Mouse (Mus musculus): Measurements from ENCODE around the gene Mapkapk2.
"Not testable (repeated sequence)": the region's sequence is repeated elsewhere in the genome, so short reads cannot be mapped to it uniquely, and the experiment has no call there.

Mapkapk2 gene

GRCm38 (mm10) chr1:131097700-131098094 lies at the start of gene Mapkapk2:
Gene Mapkapk2 (minus strand): TSS chr1:131097826.
- peak; percentile 91 for DNase-seq

- no peak for DNase-seq
These were observed 48.6 kb upstream of the Mapkapk2 start for GRCm38 (mm10) chr1:131146181-131146614.

- DNase-seq, result not testable (repeated sequence)
These were observed 47.6 kb upstream of the Mapkapk2 start for GRCm38 (mm10) chr1:131145222-131145621.

- no peak for DNase-seq
These were observed 44.8 kb upstream of the Mapkapk2 start for GRCm38 (mm10) chr1:131142472-131142871.

DNA sequence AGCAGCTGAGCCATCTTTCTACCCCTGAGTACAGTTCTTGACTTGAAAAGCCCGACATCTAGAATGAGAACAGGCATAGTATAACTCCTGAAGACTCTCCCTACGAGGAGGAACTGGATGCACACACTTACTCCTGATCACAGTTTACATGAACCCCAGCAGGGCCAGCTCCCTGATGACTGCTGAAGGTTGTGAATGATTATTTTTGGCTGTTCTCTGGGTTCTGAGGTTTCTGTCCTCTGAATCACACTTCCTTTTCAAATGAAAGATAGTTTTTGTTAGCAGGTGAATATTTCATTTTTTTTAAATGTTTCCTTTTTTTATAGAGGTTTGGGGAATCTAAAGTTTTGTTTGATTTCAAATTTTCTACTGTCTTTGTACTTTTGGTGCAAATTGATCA lies 43.8 kb upstream of the Mapkapk2 start:
- no peak for DNase-seq

DNA sequence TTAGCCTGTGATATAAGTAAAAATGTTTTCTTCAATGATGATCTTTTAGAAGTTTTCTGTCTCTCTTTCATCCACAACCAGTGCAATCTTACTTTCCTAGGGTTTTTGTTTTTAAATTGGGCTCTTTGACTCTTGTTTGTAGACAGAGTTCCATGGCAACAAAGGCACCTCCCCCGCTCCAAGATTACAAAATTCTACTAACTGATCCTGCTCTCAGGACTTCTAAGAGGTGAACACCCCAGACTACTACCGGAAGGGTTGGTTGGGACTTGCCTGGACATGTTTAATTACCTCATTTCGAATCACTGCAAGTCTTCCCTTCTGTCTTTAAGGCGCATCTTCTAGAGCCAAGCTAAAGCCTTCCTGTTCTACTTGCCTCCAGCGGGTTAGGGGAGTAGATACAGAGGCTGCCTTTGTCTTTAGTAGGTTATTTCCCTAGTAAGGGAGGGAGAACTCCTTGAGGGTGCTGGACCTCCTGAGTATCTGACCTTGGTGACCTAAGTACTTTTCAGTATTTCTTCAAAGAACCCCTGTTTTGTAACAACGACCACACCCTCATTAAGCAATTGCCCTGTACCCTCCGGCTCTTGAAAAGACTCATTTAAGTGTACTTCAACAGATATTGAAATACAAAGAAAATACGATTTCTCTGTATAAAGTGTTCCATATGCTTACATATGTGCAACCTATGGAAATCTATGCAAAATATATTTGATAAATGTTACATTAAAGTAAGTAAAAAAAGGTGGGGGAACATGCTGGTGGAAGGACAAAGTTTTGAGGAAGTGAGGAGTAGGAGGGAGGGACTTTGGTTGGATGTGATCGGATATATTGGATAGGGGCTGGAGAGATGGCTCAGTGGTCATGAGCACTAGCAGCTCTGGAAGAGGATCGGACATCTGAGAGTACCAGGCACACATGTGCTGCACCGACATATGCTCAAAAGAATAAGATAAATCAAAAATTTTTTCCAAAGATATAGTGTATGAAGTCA lies 41.8 kb upstream of the Mapkapk2 start:
- no peak for DNase-seq

GRCm38 (mm10) chr1:131138191-131139016 lies 40.8 kb upstream of the Mapkapk2 start, which contains the start of gene Dyrk3:
Gene Dyrk3 (minus strand): TSS chr1:131138340.
- DNase-seq, result peak; percentile 94

- DNase-seq, result no peak
These were observed 40.1 kb upstream of the Mapkapk2 start for GRCm38 (mm10) chr1:131137717-131138118.

- DNase-seq, result no peak
These were observed 39.5 kb upstream of the Mapkapk2 start for GRCm38 (mm10) chr1:131137111-131137510.

GRCm38 (mm10) chr1:131135960-131136629 lies 38.5 kb upstream of the Mapkapk2 start:
- DNase-seq, result no peak

DNA sequence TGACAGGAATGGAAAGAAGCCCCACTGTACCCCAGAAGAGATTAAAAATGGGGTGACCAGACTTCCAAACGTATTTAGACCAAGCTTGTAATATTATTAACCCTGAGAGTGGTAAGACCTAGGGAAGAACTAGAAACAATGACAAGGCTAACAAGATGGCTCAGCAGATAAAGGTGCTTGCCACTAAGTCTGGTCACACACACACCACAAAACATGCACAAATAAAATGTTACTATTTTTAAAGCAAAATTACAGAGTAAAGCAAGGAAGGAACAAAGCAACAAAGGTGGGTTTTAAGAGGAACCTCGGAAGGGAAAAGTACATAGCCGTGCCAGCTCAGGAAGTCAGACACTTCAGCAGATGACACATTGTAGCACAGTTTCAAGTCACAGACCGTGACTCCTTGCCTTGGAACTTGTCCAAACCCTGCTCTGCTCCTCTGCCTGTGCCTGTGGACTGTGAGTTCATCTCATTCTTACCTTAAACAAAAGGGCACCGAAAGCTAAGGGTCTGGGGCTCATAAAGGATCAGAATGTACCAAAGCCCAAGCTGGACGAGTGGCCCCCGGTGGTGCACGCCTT lies 37.4 kb upstream of the Mapkapk2 start:
- peak; percentile 25 for DNase-seq

DNA sequence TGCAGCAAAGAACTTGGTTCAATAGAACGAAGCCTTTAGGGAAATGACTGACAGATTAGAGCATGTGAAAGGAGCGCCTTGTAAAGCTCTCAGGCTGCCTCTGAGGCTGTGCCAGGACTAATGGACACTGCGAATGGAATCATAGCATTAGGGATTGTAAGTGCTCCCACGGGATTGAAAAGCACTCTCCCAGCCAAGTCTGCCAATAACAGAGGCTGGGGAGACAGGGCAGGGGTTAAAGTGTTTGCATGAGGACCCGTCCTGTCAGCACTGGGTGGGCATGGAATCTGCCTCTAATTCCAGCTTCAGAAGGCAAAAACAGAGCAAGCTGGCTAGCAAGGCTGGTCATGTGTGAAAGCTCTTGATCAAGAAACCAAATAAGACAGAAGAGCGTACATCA lies 36.6 kb upstream of the Mapkapk2 start:
- DNase-seq, result no peak

- DNase-seq, result no peak
These were observed 28.5 kb upstream of the Mapkapk2 start for GRCm38 (mm10) chr1:131125987-131126744.

- no peak for DNase-seq
These were observed 26.1 kb upstream of the Mapkapk2 start for GRCm38 (mm10) chr1:131123522-131124265.

- DNase-seq, result peak; percentile 78
These were observed 24.4 kb upstream of the Mapkapk2 start for GRCm38 (mm10) chr1:131121987-131122386.

DNA sequence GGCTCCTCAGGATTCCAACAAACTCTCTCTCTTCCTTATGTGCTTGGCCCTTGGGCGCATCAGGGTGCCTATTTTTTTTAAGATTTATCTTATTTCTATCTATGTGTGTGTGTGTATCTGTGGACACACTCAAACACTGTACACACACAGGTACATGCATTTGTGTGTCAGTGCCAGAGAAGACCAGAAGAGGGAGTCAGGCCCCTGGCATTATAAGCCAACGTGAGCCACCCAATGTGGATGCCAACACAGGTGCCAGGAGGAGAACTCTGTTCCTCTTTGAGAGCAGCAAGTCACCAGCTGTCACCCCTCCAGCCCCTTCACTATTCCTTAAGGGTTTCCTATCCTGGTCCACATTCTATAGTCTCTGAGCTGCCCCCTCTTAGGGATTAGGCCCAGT lies 21.4 kb upstream of the Mapkapk2 start:
- peak; percentile 74 for DNase-seq

GRCm38 (mm10) chr1:131118530-131118929 lies 20.9 kb upstream of the Mapkapk2 start:
- no peak for DNase-seq

DNA sequence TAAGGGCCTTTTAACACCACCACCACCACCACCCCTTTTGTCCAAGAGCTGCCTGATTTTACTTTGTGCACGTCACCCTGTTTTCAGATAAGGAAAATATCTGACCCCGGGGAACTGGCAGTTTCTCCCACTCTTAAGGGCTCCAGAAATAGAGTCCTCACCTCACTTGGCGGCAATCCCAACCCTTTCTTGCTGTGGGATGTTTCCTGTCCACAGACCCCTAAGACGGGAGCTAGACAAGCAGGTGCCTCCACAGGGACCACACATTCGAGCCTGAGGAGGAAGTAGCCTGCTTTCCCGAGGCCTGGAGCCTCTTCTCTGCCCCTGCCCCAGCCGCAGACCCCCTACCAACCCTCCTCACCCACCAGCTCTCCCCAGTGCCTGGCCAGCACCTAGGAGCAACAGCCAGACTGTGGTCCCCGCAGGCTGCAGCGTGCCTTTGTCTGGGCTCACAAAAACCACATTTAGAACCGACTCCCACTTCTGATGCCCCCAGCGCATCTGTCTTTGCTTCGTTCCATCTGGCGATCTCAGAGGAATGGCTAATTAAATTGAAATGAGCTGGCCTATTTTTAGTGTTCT lies 18.9 kb upstream of the Mapkapk2 start:
- no peak for DNase-seq

DNA sequence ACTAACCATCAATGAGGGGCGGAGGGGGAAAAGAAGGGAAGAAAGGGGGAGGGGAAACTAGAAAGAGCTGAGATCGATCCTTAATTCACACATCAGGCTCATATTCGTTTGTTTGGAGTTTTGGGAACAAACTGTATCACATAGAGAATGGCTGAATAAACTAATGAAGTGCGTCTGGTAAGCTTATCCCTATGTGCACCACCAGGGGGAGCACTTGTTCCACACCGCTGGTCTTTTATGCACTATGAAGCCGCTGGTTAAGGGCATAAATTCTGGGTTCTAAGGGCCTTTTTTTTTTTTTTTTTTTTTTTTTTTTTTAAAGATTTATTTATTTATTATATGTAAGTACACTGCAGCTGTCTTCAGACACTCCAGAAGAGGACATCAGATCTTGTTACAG lies 18.3 kb upstream of the Mapkapk2 start:
- DNase-seq, result peak; percentile 78

GRCm38 (mm10) chr1:131112576-131112975 lies 14.9 kb upstream of the Mapkapk2 start:
- DNase-seq, result peak; percentile 40

Measured in thymus, postnatal 4 days (tissue).